Mouse (Mus musculus) embryonic fibroblast, embryonic 13.5 days (primary cell): Measurements from ENCODE around the gene Ccdc61. TPM values are rescaled to one million over a fixed set of nuclear protein-coding genes. Genes with fewer than 3 reads are reported as not detected.

Experiments
- H3K27ac ChIP-seq: 2 replicates; pipeline ENCODE4 v1.5.1; 2012; ENCODE audit warnings: low read length, control low read depth, inconsistent platforms; ENCODE audit not compliant: insufficient read depth
- H3K4me1 ChIP-seq: 2 replicates; pipeline ENCODE4 v1.6.1; 2011; ENCODE audit warnings: low read length; ENCODE audit not compliant: control insufficient read depth, insufficient read depth
- H3K4me3 ChIP-seq: 2 replicates; pipeline ENCODE4 v1.5.1; 2011; ENCODE audit warnings: mild to moderate bottlenecking, control low read depth, low read length; ENCODE audit not compliant: insufficient read depth
- CTCF ChIP-seq: IDR thresholded peaks from 2 replicates; pipeline ENCODE4 v1.5.1; 2011; ENCODE audit warnings: mild to moderate bottlenecking, control low read depth, low read length, moderate library complexity, borderline replicate concordance; ENCODE audit not compliant: insufficient read depth
- POLR2A ChIP-seq: IDR thresholded peaks from 2 replicates; pipeline ENCODE4 v1.6.1; 2011; ENCODE audit warnings: low read depth, mild to moderate bottlenecking, control low read depth, low read length, moderate library complexity
- polyA plus RNA-seq: library from polyadenylated mRNA; stranded (reverse); fragments of >200 nt; gene quantifications from 2 replicates; pipeline ENCODE4 v1.2.4, GENCODE M21; 2011; ENCODE audit warnings: low read depth; ENCODE audit not compliant: missing spikeins, insufficient read length

Ccdc61 gene
- polyA plus RNA-seq, 1 experiment, result 10.5 TPM

- Histone ChIP-seq H3K27ac (no peak overlapping the region), H3K4me3 (no peak overlapping the region)
Measured at GRCm38 (mm10) chr7:18942376-18942775, 32.2 kb upstream of the Ccdc61 start.

GRCm38 (mm10) chr7:18927759-18928158, 17.5 kb upstream of the Ccdc61 start:
- Histone ChIP-seq H3K27ac (no peak overlapping the region), H3K4me3 (no peak overlapping the region), H3K4me1 (no peaks in the 10 kb centered on the region)
- TF ChIP-seq POLR2A (no peak), CTCF (no peak)

More at GRCm38 (mm10) chr7:18942376-18942775, 32.2 kb upstream of the Ccdc61 start:
- TF ChIP-seq CTCF (no peak), POLR2A (no peak)
- no peaks in the 10 kb centered on the region for H3K4me1 ChIP-seq

- TF ChIP-seq CTCF (no peak), POLR2A (no peak)
- no peak overlapping the region for H3K4me3 ChIP-seq
- no peaks in the 10 kb centered on the region for H3K4me1 ChIP-seq
- H3K27ac ChIP-seq, result no peak overlapping the region
Measured at GRCm38 (mm10) chr7:18926911-18927310, 16.7 kb upstream of the Ccdc61 start.

- no peak overlapping the region for H3K4me3 ChIP-seq
- H3K27ac ChIP-seq, result no peak overlapping the region
- no peak for TF ChIP-seq POLR2A
- no peak for TF ChIP-seq CTCF
- H3K4me1 ChIP-seq, result no peaks in the 10 kb centered on the region
Measured at GRCm38 (mm10) chr7:18926041-18926790, 16.0 kb upstream of the Ccdc61 start.

- no peak for TF ChIP-seq POLR2A
- Histone ChIP-seq H3K27ac (no peak within 1 kb of the TSS), H3K4me3 (0 out of 2 replicates have a peak within 1 kb of the TSS, but pooled peaks have one; percentile 6), H3K4me1 (no peaks in the 10 kb centered on the region)
Measured at GRCm38 (mm10) chr7:18925162-18925938, 15.1 kb upstream of the Ccdc61 start, which contains the start of gene Nova2. Nova2 (plus strand) TSS chr7:18925888.

- no peak overlapping the region for H3K27ac ChIP-seq
- TF ChIP-seq CTCF, result no peak
- no peak for TF ChIP-seq POLR2A
- no peak overlapping the region for H3K4me3 ChIP-seq
- H3K4me1 ChIP-seq, result no peaks in the 10 kb centered on the region
Measured at GRCm38 (mm10) chr7:18924321-18924720, 14.1 kb upstream of the Ccdc61 start.

GRCm38 (mm10) chr7:18923711-18924191, 13.5 kb upstream of the Ccdc61 start:
- Histone ChIP-seq H3K27ac (no peak overlapping the region), H3K4me3 (no peak overlapping the region), H3K4me1 (no peaks in the 10 kb centered on the region)
- TF ChIP-seq CTCF (no peak), POLR2A (no peak)

- H3K4me1 ChIP-seq, result no peaks in the 10 kb centered on the region
- no peak overlapping the region for H3K27ac ChIP-seq
- no peak for TF ChIP-seq CTCF
- no peak for TF ChIP-seq POLR2A
- H3K4me3 ChIP-seq, result no peak overlapping the region
Measured at GRCm38 (mm10) chr7:18923267-18923666, 13.1 kb upstream of the Ccdc61 start.

GRCm38 (mm10) chr7:18922807-18923206, 12.6 kb upstream of the Ccdc61 start:
- Histone ChIP-seq H3K4me1 (no peaks in the 10 kb centered on the region), H3K4me3 (no peak overlapping the region), H3K27ac (no peak overlapping the region)
- TF ChIP-seq CTCF, result no peak
- TF ChIP-seq POLR2A, result no peak

GRCm38 (mm10) chr7:18921069-18921468, 10.9 kb upstream of the Ccdc61 start:
- Histone ChIP-seq H3K4me1 (no peaks in the 10 kb centered on the region), H3K27ac (no peak overlapping the region), H3K4me3 (no peak overlapping the region)
- TF ChIP-seq POLR2A (no peak), CTCF (no peak)
